Mouse (Mus musculus): Measurements from ENCODE around the gene Tra2b. TPM values are rescaled to one million over a fixed set of nuclear protein-coding genes. Genes with fewer than 3 reads are reported as not detected.
"Not testable (repeated sequence)": the region's sequence is repeated elsewhere in the genome, so short reads cannot be mapped to it uniquely, and the experiment has no call there.

Tra2b gene
- total RNA-seq (2021): 10 to 100 TPM; 25.3 to 34.1 TPM
- long read RNA-seq, experiment 1, partial matches to known transcripts: 2 of 6 reads
- long read RNA-seq, experiment 1, other reads (novel, unspliced or antisense): 1 of 6 reads
- long read RNA-seq, experiment 2, partial matches to known transcripts: 1 of 5 reads
- long read RNA-seq, experiment 2, other reads (novel, unspliced or antisense): 2 of 5 reads

GRCm38 (mm10) chr16:22265849-22266376 is at the start of gene Tra2b:
TSS of gene Tra2b (minus strand) at chr16:22266005.
- intact Hi-C loops (cut with DNase I): no loop called here
- DNase-seq: peak; percentile 94 to 96

DNA sequence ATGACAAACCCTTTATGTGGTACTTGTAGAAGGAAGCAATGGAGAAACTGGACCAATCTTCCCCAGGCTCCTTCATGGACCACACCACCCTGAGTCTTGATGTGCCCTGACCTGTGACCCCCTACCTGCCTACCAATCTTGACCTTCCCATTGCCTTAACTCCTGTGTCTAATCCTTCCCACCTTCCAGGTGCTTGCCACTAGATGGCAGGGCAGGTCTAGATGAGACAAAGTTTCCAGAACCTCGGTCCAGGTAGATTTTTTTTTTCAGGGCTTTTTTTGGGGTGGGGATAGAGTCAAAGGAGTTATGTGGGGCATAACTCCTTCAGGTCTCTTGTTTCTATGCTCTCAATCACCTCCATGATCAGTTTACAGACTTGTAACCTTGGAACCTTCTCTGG is 44.8 kb upstream of the Tra2b start:
- intact Hi-C loops (cut with DNase I): loop anchor here (2.0 to 5.0 kb wide), 2 partner anchors 238 to 497 kb away; no protein-coding TSS in a partner anchor
- DNase-seq: peak in 1 of 2 experiments; percentile 9

GRCm38 (mm10) chr16:22302606-22303005 is 36.8 kb upstream of the Tra2b start:
- peak; percentile 53 to 60 for DNase-seq
- intact Hi-C loops (cut with DNase I): loop anchor here (2.0 to 10.0 kb wide), 2 partner anchors 132 to 246 kb away; partner anchors contain the start of gene Etv5

- intact Hi-C loops (cut with DNase I): loop anchor here (10.0 kb wide), 1 partner anchor 133 kb away; the partner anchor contains the start of gene Etv5
- DNase-seq: no peak
These were observed 35.6 kb upstream of the Tra2b start for GRCm38 (mm10) chr16:22301378-22301777.

- intact Hi-C loops (cut with DNase I): no loop called here
- DNase-seq: no peak
These were observed 31.1 kb upstream of the Tra2b start for GRCm38 (mm10) chr16:22296901-22297300.

DNA sequence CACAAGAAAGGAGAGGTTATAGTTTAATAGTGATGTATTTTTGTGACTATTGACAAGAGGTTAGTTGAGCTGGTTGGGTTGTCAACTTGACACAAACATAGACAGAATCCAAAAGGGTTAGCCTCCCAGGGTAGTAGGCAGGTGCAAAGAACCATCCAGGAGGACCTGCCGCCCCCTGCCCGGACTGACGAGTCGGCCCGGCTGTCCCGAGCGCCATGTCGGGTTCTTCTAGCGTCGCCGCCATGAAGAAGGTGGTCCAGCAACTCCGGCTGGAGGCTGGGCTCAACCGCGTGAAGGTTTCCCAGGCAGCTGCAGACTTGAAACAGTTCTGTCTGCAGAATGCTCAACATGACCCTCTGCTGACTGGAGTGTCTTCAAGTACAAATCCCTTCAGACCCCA is 29.0 kb upstream of the Tra2b start:
- intact Hi-C loops (cut with DNase I); DNase-seq: not testable (repeated sequence)

GRCm38 (mm10) chr16:22293600-22293999 is 27.8 kb upstream of the Tra2b start:
- intact Hi-C loops (cut with DNase I): no loop called here
- no peak for DNase-seq

DNA sequence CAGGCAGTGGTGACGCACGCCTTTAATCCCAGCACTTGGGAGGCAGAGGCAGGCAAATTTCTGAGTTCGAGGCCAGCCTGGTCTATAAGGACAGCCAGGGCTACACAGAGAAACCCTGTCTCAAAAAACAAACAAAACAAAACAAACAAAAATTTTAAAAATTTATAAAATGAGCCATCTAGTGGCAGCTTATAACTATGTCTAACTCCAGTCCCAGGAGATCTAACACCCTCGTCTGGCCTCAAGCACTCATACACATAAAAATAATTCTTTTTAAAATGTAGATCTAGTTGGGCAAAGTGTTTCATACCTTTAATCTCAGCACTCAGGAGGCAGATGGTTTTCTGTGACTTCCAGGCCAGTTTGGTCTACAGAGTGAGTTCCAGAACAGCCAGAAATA is 26.6 kb upstream of the Tra2b start:
- intact Hi-C loops (cut with DNase I): no loop called here
- DNase-seq: no peak

GRCm38 (mm10) chr16:22289643-22290042 is 23.8 kb upstream of the Tra2b start:
- no peak for DNase-seq
- intact Hi-C loops (cut with DNase I): no loop called here

DNA sequence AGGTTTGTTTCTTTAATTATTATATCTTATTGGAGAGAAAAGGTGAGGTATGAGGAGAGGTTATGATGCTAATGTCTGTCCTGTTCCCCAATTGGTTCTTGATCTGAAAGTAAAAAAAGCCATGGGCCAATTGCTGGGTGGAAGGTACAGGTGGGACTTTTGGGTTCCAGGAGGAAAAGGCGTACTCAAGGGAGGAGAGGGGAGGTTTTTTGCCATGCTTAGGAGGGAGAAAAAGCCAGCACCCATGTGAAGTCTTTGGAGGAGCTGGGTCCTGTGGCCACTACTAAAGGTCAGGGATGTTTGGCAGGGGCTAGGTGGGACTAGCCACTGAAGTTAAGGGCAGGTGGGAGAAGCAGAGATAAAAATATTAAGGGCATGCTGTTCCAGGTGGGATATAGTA is 21.2 kb upstream of the Tra2b start:
- DNase-seq: no peak
- intact Hi-C loops (cut with DNase I): no loop called here

GRCm38 (mm10) chr16:22276536-22276935 is 10.7 kb upstream of the Tra2b start:
- DNase-seq: no peak
- intact Hi-C loops (cut with DNase I): no loop called here

- intact Hi-C loops (cut with DNase I): no loop called here
- DNase-seq: no peak
These were observed 9.3 kb upstream of the Tra2b start for GRCm38 (mm10) chr16:22275142-22275541.

- no peak for DNase-seq
- intact Hi-C loops (cut with DNase I): no loop called here
These were observed 4.7 kb upstream of the Tra2b start for GRCm38 (mm10) chr16:22270491-22270890.

- no peak for DNase-seq
- intact Hi-C loops (cut with DNase I): no loop called here
These were observed 579 bp upstream of the Tra2b start for GRCm38 (mm10) chr16:22266384-22266783.

DNA sequence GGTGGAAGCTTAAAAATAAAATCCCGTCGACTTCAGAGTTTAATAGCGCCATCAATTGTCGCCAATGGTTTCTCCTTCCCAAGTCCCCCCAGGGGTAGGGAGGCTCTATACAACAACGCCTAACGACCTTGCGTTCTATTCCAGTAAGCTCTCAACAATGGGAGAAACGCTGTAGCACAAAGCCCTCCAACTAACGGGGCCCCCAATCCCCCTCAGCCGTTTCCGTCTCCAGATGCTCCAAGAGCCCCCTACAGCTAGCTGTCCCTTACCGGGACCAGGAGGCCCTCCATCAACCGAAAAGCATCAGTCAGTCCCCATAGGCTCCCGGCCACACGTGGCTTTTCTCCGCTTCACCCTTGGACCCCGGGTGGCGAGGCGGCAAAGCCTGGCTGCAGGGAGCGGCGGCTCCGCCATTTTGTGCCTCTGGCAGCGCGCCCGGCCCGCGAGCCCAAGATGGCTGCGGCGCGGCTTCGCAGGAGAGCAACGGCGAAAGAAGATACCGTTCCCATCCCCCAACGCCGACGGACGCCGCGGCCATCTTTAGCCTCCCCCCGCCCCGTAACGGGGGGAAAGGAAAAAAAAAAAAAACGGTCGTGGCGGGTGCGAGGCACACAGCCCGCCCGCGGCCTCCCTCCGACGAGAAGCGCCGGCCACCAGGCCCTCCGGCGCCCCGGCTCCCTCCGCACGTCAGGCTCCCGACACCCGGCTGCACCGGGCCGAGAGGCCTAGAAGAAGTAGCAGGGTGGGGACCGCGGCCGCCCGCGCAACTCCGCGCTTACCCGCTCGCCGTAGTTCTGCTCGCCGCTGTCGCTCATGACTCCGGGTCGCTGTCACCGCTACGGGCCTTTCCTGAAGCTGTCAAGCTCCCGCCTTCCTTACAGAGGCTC is 600 bp downstream of the Tra2b start:
- intact Hi-C loops (cut with DNase I): no loop called here
- DNase-seq: peak; percentile 77 to 86

DNA sequence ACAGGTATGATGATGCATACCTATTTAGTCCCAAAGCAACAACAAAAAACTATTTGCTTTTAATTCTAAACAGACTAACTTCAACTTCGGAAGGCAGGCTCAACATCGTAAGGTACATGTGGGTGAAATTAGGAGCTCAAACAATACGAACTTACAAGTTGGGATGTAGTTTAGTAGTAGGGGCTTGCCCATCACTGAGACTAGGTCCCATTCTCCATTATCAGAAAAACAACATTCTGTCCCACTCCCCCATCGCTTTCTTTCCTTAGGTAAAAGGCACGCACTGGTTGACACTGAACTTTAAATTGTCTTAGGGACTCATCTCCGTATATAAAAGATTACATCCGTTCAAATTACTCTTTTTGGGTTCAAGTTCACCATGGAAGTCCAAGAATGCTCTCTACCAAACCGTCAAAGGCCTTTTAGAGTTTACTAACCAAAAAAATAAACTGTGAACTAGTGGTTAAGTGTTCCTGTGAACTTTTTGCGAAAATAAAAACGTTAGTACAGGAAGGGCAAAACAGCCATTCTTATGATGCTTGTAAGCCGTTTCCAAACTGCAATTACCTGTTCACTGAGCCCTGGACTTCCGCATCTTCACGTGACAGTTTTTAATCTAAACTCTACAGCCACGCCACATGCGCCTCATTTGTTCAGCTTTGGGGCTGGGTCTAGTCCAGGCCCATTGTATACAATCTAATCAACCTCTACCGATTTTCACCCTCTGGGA is 1.4 kb downstream of the Tra2b start:
- intact Hi-C loops (cut with DNase I): no loop called here
- DNase-seq: no peak

DNA sequence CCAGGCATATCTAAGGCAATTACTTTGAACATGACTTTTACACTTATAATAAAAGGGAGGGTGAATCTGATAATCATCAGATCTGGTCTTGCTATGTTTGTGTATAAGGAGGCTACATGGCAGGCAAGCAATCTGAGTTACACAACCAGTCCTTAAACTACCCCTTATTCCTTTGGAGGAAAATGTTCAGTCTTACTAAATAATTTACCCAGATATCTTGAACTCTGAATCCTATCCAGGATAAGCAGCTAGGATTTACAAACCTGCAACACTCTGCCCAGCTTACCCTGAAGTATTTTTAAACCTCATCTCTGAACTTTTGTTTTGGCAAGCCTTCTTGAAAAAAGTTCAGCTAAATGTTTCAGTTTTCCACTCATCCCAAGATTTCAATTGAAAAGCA is 2.7 kb downstream of the Tra2b start:
- no peak for DNase-seq
- intact Hi-C loops (cut with DNase I): no loop called here

GRCm38 (mm10) chr16:22261563-22261962 is 4.2 kb downstream of the Tra2b start:
- intact Hi-C loops (cut with DNase I): no loop called here
- no peak for DNase-seq

DNA sequence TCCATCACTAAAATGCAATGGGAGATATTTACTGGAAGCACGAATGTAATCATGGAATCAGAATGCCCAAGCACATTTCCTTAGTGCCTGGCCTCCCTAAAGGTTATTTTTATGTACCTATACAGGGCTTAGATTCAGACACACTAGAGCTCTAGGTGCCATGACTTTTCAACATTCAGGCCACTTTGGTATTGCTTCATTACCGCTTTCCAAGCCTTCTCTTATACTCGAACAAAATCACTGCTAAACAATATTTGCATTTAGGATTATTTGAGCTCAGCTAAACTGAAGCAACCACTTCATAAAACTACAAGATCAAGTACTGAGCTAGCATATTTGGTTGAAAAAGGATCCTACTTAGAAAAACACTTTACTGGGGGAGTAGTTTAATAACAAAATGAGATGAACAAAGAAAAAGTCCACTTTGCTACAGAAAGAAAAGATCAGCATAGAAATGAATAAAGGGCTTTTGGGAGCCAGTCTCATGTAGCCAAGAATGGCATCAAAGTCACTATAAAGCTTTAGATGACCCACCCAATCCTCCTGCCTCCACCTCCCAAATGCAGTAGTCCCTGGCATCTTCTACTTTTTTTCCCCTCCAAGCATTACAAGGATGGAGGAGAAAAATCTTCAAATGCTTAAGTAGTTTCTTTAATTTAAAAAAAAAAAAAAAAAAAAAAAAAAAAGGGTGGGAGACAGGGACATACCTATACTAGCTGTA is 5.2 kb downstream of the Tra2b start:
- intact Hi-C loops (cut with DNase I): no loop called here
- DNase-seq: no peak

- intact Hi-C loops (cut with DNase I): not testable (repeated sequence)
These were observed 13.6 kb downstream of the Tra2b start for GRCm38 (mm10) chr16:22252255-22252654.

More at GRCm38 (mm10) chr16:22252255-22252654, 13.6 kb downstream of the Tra2b start:
- DNase-seq: not testable (repeated sequence)

Data from gastrocnemius, postnatal 36 days (tissue).